Mouse (Mus musculus): ENCODE results near the gene Ncmap.

The Ncmap gene

DNA sequence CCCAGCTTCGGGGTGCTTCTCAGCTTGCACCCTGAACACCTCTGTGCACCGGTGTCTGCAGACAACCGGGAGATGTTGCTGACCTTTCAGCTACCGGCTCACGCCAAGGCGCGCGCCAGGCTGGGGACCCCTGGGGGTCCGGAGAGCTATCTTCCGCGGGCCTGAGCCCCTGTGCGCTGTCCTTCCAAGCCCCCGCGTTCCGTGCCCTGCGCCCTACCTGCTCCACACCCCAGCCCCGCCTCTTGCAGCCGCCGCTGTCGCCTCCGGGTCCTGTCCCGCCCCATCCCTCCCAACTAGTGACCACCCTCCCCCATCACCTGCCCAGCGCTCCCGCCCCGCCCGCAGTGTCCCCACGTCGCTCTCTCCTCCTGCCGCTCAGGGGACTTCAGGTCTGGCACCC is at the start of gene Ncmap:
Gene Ncmap, minus strand, starts transcription at position 237 of the 400 bp plus-strand sequence.
- peak; percentile 14 for DNase-seq (ENCODE audit: low spot score)

DNA sequence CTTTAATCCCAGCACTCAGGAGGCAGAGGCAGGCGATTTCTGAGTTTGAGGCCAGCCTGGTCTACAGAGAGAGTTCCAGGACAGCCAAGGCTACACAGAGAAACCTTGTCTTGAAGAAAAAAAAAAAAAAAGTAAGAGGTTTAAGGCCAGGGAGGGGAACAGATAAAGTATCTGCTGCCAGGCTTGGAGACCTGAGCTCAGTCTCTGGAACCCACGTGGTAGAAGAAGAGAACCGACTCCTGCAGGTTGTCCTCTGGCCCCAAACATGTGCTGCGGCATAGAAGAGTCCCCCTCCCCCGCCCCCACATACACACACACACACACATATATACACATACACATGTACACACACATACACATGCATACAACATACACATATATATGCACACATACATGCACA is 44.4 kb upstream of the Ncmap start:
- DNase-seq (ENCODE audit: low spot score): no peak

DNA sequence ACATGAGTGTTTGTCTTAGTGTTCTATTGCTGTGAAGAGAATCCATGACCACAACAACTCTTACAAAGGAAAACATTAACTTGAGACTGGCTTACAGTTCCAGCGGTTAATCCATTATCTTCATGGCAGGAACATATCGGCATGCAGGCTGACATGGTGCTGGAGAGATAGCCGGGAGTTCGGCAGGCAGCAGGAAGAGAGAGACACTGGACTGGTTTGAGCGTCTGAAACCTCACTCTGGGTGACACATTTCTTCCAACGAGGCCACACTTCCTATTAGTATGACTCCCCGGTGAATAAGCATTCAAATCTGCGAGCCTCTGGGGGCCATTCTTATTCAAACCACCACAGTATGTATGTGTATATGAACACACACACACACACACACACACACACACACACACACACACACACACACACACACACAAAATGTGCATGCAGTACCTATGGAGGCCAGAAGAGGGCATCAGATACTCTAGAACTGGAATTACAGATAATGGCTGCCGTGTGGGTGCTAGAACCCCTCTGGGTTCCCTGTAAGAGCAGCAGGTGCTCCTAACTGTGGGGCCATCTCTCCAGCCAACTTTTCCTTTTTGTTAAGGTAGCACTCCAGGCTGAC is 42.0 kb upstream of the Ncmap start:
- DNase-seq (ENCODE audit: low spot score): no peak

DNA sequence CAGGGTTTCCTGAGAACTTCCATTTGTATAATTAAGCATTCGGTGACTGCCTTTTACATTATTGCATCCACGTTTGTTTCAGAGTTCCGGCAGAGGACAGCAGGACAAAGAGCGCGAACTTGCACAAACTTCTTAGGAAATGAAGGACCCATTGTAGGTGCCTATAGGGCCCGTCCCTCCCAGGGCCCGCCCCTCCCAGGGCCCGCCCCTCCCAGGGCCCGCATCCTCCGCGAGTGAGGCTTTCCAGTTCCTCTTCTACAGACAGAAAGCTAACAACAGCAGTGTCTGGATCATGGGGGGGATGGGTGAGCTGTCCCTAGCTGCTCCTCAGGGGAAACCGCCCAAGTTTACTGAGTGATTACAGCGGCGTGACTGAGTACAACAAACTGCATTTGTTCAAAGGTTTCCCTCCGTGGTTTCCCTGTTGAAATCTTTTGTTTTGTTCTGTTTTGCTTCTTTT is 41.2 kb upstream of the Ncmap start:
- peak; percentile 60 for DNase-seq (ENCODE audit: low spot score)

DNA sequence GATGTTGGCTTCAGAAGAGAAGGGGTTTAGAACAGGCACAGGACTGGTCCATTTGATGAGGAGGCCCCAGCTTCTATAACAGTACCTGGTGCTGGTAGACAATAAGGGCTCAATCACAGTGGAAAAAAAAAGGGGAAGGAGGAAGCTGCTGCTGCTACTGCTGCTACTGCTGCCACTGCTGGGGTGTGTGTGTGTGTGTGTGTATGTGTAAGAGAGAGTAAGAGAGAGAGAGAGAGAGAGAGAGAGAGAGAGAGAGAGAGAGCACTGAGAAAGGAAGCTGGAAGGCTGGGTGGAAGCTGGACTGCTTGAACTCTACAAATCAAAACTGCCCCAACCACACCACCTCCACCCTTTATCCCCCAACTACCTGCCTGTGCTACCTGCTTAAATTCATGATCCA is 39.9 kb upstream of the Ncmap start:
- DNase-seq (ENCODE audit: low spot score): no peak

DNA sequence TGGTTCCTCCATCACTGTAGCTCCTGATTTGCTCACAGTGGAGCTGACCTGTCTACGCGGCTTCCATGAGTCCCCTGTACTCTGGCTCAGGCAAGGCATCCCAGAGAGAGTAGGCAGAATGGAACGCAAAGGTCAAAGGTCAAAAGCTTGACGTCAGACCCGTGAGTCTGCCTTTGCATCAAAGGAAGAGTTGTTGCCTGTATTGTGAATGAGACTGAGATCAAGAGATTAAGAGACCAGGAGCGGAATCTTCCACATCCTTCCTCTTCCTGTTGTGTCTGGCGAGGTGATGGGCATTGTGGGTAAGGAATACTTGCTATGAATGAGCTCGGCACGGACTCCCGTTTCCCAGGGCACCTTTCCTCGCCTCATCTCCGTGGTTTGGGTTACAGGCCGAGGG is 38.3 kb upstream of the Ncmap start:
- DNase-seq (ENCODE audit: low spot score): no peak

DNA sequence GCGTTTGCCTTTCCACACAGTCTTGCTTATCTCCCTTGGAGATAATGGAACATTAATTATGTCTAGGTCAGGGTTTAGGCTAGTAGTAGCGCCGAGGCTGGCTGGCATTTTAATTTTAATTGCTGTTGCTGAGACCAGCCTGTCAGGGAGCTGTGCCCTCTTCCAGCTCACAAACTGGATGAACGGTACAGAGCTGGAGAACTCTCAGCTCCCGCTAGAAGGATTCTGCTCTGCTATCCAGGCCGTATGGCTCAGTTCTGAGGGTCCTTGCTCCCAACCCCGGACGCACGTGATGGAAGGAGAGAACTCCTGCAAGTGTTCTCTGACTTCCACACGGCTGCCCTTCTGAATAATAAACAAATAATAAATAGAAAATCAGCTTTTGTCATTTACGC is 36.4 kb upstream of the Ncmap start:
- DNase-seq (ENCODE audit: low spot score): no peak

DNA sequence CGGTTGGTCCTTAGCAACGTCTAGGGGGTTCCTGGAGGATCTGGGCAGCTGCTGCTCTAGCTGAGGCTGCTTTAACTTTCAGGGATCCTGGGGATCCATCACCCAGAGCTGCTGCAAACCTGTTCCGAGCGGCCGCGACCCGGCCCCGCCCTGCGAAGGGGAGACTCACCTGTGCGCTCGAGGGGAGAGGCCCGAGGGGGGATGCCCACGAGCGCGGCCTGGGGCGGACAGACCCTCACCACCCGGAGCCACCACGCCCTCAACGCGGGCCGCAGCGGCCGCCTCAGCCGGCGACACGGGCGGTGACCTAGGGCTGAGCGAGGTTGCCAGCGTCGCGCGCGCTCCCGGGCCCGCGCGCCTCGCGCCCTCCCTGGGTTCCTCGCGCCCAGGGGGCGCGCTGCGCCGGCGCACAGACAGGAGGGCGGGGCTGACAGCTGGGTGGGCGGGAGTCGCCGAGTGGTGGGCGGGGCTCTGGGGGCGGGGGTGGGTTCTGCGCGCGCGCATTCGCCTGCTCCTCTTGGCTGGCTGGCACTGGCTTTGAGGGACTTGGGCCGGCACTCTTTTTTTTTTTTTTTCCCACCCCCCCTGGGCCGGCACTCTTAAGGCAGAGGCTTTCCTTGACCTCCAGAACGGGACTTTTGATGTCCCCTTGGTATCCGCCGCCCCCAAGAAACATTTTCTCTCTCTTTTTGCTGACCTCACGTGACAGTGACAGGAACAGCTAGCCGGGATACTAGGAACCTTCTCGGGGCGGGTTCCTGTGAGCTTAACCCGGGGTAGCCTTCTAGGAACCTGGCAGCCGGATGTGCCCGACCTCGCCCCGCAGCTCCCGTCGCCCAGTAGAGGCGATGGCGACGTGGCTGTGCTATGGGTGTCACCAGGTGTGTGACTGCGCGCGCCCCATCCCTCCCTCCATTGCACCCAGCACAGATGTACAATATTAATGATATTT is 35.7 kb upstream of the Ncmap start, which contains the start of gene Rcan3:
Gene Rcan3, minus strand, starts transcription at position 411 of the 952 bp plus-strand sequence.
- peak; percentile 76 for DNase-seq (ENCODE audit: low spot score)

DNA sequence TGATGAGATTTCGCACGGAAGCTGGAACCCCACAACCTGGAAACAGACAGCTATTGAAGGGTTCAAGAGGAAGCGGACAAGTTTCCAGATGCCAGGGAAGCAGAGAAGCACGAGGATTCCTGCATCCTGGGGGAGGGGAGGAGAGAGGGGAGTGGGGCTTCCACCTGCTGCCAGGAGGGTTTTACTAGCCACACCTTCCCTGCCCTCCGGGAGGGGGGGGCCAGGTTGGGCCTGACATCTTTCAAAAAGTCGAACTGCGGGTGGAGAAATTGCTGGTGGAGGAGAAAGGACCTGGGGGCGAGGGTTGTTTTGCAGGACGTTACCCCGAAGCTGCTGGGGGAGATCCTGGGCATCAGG is 35.0 kb upstream of the Ncmap start:
- DNase-seq (ENCODE audit: low spot score): no peak

DNA sequence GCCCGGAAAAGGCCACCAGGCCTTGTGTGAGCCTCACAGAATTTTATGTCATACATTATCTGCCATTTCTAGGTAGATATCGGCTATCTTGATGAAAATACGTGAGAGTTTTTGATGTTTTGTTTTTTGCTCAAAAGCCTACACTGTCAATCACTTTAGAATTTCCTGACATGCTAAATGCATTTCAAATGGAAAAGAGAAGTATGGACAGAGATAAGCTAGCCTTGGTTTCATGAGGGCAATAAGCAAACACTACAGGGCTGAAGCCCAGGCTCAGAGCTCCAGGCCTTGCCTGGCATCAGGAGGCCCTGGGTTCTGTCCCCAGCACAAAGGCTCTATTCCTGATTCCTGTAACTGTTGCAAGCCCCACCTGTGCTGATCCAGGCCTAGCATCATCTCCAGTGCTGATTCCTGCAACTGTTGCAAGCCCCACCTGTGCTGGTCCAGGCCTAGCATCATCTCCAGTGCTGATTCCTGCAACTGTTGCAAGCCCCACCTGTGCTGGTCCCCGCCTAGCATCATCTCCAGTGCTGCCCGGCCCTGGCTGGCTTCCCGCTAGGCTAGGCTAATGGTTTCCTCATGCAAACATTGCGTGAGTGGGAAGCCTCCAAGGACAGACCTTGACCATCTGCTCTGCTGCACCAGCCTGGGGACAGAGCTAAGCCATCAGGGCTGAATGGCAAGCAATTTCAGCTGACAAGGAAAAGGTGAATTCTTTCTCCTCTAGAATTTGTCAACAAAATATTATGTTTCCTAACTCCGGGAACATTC is 32.1 kb upstream of the Ncmap start:
- no peak for DNase-seq (ENCODE audit: low spot score)

DNA sequence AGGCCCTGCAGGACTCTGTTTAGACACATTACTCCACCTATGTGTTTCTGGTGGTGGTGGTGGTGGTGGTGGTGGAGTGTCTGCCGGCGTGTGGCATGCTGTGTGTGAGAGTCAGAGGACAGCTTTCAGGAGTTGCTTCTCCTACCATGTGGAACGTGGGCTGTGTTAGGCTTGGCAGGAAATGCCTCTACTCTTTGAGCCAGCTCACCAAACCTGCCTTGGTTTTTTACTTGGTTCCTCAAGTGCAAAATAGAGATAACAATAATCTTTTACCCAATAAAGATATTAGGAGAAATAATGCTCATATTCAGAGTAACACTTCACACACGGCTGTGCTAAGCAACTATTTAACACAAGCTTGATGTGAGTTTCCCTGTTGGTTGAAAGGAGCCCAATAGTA is 31.4 kb upstream of the Ncmap start:
- no peak for DNase-seq (ENCODE audit: low spot score)

DNA sequence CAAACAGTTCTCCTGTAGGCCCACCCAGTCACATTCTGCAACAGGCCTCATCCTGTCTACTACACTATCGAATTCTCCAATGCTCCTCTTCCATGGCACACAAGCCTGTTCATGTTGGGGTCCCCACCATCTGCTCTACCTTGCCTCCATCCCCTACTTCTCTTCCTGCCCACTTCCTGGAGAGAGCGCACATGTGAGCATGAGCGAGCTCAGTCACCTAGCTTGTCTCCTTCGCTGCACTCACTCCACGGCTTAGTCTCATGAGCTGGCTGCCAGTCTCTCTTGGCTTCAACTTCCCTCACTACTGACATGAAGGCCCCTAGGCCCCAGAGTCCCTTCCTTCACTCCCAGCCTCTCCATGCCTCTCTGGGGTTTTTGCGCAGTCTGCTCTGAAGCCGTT is 28.6 kb upstream of the Ncmap start:
- DNase-seq (ENCODE audit: low spot score): no peak

DNA sequence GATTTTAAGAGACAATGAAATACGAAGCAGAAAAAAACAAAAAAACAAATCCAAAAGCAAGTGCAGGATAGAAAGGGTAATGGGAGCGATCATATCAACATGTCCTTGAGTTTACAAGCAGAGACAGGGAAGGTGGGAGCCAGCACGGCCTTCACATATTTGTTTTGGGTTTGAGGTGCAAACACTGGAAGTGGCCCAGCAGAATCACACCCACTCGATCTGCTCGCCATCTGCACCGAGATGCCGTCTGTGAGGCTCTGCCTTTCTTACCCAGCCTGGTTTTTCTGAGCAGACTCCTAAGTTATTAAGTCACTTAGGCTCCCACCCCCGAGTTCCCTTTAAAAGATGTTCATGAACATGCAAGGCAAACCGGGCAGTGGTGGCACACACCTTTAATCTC is 27.6 kb upstream of the Ncmap start:
- no peak for DNase-seq (ENCODE audit: low spot score)

DNA sequence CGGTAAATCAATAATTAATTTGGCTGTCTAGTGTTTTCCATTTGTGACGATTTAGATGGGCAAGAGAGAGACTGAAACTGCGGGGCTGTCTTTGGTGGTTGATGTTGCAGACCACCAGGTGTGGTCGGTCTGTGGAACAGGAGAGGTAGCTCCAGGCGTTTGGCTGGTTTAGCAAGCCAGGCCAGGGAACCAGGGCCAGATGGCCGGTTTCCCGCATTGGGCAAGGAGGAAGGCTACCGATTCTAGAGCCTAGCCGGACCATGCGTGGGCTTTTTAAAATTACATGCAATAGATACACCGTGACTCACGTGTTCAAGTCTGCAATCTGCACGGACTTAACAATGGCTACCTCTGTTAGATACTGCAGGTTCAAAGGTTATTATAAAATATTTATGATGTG is 22.9 kb upstream of the Ncmap start:
- DNase-seq (ENCODE audit: low spot score): no peak

DNA sequence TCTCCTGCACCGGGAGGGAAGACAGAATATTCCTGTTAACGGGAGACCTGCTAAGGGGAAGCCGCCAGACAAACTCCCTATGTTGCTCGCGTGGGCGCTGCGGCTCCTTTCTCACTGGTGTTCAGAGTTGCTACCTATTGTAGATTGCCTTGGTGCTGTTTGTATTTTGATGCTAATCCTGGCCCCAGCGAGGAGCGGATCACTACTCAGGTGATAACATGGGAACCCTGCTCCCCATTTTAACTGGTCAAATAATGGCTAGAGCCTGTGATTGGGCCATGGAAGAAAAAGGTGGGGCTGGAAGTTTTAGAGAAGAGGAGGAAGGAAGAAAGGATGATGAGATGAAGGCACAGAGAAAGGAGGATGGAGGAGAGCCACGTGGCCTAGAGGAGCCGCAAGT is 22.4 kb upstream of the Ncmap start:
- no peak for DNase-seq (ENCODE audit: low spot score)

DNA sequence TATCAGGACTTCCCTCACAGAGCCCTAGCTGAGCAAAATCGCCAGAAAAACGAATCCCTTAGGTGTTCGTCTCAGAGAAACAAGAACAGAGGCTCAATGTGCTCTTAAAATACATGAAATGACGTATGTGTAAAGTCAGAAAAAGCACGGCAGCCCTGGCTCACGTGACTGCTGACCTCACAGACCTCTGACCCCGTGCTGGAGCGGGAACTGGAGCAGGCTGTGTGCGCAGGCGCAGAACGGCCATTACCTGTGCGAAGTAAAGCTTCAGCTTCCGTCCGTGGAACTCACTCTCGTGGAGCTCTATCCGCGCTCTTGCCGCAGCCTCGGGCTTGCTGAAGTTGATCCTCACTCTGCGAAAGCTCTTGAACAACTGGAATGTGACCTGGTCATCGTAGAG is 22.0 kb upstream of the Ncmap start:
- DNase-seq (ENCODE audit: low spot score): no peak

DNA sequence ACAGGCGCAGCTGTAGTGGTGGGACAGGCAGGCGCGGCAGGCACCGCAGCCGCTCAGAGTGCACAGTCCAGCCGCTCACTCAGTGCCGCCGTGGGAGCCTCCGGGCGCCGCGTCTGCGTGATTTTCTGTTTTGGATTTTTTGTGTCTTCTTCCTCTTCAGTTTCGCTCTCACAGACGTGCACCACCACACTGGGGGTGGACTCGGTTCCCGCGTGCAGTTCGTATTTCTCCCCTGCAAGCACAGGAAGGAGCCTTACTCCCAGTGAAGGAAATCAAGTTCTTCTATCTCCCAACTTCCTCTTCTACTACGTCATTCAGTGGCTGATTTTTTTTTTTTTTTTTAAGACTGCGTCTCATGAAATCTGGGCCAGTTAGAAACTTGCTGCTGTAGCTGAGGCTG is 18.3 kb upstream of the Ncmap start:
- DNase-seq (ENCODE audit: low spot score): no peak

DNA sequence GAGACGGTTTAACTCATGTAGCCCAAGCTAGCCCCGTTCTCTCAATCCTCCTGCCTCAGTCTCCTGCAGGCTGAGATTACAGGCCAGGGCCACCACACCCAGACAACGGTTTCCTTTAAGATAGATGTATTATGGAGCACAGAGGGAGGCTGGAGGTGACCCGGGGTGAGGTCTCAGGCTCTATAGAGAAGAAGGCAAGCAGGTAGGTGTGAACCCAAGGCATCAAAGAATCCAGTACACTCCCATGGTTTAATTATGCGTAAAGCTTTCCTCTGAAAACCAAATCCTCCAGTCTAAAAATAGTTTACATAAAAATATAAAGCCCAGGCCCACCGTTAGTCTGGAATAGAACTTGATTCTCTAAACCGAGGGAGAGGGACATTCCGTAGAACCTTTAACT is 15.5 kb upstream of the Ncmap start:
- no peak for DNase-seq (ENCODE audit: low spot score)

DNA sequence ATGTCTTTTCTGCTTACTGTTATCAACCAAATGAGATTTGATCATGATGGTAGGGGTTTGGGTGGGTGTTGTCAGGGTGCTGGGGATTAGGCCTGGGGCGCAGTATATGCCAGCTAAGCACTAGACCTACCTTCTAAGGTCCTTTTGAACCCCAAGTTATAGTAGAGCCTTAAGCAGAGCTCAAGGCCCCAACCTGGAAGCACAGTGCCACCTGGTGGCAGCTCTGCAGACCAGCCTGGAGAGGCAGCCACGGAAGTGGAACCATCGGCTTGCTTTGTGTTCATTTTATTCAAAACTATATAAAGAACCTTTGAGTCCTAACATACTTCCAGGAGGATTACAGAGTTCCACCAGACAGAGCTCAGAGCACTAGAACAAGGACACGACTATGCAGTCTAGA is 13.6 kb upstream of the Ncmap start:
- DNase-seq (ENCODE audit: low spot score): peak; percentile 66

DNA sequence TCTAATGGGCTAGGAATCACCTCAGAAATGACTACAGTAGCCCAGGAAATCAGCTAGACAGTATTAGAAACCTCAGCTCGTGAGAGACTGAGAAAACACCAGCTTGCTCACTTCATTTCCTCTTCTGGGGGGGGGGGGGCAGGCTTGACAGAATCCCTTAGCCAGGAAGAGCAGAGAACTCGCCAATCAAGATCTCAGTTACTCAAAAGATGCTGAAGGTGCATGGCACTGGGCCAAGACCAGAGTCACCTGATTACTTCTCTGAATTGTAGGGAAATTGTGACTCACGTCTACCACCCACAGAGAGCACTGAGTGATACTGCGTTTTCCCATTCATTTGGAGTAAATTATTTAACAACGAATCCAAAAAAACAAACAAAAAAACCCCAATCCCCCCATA is 8.2 kb upstream of the Ncmap start:
- peak; percentile 79 for DNase-seq (ENCODE audit: low spot score)

DNA sequence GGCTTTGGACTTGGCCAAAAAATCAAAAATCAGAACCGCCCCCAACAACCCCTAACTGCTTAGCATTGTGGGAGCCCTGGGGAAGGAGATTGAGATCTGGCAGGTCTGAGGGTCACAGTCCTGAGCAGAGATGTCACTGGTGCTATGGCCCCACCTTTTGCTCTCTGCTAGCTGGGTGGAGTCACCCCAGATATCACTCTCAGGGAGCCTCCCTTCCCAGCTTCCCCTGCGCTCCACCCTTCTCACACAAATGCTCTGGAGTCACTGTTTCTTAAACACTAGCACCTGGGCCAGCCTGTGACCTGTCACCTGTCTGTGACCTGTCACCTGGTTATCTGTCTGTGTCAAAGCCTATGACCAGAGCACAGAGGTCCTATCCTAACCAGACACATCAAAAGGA is 6.9 kb upstream of the Ncmap start:
- DNase-seq (ENCODE audit: low spot score): no peak

DNA sequence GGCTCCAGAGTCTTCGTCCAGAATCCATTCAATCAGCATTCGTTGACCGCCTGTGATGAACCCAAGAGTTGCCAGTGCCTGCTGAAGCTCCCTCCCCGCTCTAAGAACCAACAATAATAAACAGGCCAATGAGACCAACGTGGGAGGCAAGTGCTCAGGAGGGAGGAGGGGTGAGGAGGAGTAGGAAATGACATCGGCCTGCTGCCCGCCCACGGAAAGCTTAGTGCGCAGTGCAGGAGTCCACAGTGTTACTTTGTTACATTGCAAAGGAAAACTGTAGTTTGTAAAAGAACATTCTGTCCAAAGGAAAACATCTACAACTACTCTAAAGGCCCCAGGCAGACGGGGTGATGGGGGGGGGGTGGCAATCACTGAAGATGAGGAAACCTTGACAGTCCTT is 6.0 kb upstream of the Ncmap start:
- DNase-seq (ENCODE audit: low spot score): no peak

DNA sequence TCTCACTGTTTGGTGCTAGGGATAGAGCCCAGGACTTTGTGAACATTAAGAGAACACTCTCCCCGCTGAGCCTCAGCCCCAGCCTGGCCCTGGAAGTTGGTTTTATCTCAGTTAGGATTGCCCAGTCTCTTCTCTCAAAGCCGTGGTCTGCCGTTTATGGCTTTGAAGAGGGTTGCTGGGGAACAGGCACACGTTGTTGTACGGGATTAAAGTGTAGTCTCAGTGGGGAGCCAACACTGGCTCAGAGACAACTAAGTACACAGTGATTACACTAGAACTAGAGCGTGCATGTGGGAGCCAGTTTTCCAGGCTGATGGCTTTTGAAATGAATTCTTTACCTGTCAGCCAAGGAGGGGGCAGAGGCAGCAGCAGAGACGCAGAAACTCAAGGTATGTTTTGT is 3.9 kb upstream of the Ncmap start:
- no peak for DNase-seq (ENCODE audit: low spot score)

Data from urinary bladder, postnatal 14 days (tissue).